Mouse (Mus musculus): Measurements from ENCODE around the gene Map3k3.

DNA sequence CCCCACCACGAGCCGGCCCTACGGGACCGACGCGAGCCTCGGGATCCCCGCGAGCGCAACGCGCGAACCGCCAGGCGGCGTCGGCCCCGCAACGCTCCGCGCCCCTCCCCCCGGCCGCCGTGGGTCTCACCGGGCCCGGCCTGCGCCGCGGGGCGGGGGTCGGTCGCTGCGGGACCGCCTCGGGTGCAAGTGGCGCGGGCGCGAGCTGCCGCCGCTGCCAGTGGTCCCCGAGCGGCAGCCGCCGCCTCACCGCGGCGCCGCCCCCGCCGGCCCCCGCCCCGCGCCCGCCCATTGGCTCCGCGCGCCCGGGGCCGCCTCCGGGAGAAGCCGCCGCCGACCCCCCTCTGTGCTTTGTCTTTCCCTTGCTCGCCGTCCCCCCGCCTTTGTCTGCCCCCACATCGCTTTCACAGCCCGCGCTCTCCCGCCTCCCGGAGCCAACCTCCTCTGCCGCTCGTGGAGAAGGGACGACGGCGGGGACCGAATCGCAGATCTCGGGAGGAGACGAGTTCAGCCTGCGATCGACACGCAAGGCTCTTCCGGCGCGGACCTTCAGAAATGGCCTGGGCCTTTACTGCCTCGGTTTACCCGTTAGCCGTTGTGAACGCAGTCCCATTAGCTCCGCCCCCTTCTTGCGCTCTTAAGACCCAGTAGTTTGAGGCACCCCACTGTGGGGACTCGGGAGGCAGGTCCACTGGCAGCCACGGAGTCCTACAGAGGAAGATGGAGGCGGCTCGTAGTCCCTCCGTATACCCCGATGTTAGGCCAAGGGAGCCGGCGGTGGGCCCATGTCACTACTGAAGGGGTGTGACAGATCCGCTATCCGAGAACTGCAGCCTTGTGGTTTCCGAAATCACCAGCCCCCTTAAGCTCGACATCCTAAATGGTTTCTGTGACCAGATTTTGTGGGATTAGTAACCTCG, 75.8 kb downstream of the Map3k3 start:
- TF ChIP-seq POLR2A (IDR thresholded peaks at IDR 0.05; ENCODE audit: borderline replicate concordance, extremely low read depth, low read depth, low read length) (peak; percentile 67; the same call in 1 of the 2 replicates), CTCF (IDR thresholded peaks at IDR 0.05; ENCODE audit: insufficient read depth, low read length) (no peak)

All from lung, adult 2 months (tissue).